Mouse (Mus musculus) heart, postnatal 25 days (tissue): ENCODE results near the gene Bbip1. TPM values are rescaled to one million over a fixed set of nuclear protein-coding genes. Genes with fewer than 3 reads are reported as not detected.
"Not testable (repeated sequence)": the region's sequence is repeated elsewhere in the genome, so short reads cannot be mapped to it uniquely, and the experiment has no call there.

ENCODE experiments used
- DNase-seq: peaks from one replicate; pipeline ENCODE4 v3.0.0; 2022; ENCODE audit warnings: low spot score
- intact Hi-C: fragments of 180-260 bp; cut with DNase I; formaldehyde crosslinking; loops from one replicate; pipeline ENCODE4 v1.15.1; 2025
- total RNA-seq, 2 experiments: library from RNA; stranded (reverse); gene quantifications; 2 replicates each; pipeline ENCODE4 v1.2.3; 2021

Bbip1 gene
- total RNA-seq: 10 to 100 TPM; 36.5 to 38.7 TPM

DNA sequence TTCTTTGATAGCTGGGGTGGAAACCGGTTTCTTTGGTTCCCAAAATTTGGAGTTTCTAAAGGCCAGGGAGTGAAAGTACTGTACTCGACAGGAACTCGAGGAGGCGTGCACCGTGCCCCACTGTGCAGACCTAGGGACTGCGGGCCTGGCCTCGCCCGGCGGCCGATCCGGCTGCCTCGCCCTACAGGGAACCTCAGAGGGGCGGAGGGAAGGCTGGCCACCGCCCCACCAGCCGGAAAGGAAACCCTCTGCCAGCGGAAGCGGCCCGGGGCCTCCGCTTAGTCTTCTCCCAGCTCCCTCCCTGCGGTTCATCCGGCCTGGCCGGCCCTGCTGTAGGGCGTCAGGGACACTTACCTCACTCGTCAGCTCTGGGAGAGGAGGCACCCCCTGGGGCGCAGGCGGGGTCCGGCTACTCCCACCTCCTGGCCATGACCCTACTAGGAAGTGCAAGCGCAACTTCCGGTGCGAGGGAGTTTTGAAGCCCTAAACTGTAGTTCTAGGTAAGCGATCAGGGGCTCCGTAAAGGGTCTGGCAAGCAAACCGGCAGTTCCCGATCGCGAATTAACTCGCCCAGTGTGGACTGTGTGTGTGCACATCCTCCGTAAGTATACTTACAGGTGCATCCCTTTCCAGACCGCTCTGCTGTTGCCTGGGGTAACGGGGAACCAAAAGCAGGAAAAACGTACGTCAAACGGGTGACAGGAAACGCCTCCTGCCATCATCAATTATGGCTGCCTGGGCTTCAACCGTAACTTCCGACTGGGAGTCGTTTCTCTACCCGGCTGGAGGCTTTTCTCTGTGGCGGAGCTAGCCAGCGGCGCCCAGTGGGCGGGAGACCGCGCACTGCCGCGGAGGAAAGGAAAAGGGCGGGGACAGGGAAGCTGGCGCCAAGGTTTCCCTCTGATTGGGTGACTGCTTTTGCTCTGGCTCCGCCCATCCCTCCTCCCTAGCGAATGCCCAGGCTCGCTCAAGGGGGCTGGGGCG is at the start of gene Bbip1, which contains the start of gene Shoc2:
Gene Bbip1, minus strand, starts transcription at position 826 of the 984 bp plus-strand sequence.
Gene Shoc2, plus strand, starts transcription at position 505 of the 984 bp plus-strand sequence.
- DNase-seq: peak; percentile 99
- intact Hi-C loops: no loop called here

DNA sequence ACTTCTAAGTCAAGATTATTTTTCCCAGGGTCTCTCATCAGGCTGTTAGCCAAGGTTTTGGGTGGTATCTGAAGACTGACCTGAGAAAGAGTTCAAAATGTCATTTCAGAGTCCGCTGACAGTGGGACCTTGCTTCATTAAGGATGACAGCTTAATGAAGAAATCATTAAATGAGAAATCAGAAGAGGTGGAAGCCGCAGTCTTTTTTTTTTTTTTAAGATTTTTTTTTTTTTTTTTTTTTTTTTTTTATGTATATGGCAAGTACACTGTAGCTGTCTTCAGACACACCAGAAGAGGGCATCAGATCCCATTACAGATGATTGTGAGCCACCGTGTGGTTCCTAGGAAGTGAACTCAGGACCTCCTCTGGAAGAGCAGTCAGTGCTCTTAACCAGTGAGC is 49.4 kb upstream of the Bbip1 start:
- intact Hi-C loops: no loop called here

DNA sequence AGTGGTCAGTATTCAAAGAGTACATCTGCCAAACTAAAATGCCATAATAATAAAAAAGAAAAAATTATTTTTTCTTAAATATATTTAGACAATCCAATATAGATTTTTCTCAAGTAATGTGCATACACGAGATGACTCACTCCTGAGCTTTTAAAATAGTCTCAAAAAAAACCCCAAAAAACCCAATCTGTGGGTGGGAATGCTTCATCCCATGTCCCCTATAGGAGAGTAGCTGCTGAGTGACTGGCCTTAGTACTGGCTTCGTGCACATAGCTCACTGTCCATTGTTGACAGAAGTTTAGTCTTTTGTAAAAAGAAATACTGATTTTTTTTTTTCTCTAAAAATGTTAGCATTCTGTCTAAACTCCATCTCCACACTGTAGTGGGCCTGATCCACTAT is 46.1 kb upstream of the Bbip1 start:
- intact Hi-C loops: no loop called here
- DNase-seq: no peak

More for the DNA sequence above, 49.4 kb upstream of the Bbip1 start:
- DNase-seq: no peak

DNA sequence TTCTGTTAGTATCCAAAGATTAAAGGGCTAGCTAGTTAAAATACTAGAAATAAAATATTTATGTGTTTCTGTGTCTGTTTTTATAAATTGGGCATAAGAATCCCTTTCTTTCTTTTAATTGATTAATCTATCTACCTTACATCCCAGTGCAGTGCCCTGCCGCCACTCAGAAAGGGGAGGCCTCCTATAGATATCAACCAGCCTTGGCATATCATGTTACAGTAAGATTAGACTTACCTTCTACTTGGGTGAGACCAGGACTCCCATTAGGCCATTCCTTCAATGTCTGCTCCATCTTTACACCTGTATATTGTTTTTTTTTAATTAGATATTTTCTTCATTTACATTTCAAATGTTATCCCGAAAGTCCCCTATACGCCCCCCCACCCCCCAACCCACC is 40.2 kb upstream of the Bbip1 start:
- intact Hi-C loops: no loop called here
- DNase-seq: no peak

DNA sequence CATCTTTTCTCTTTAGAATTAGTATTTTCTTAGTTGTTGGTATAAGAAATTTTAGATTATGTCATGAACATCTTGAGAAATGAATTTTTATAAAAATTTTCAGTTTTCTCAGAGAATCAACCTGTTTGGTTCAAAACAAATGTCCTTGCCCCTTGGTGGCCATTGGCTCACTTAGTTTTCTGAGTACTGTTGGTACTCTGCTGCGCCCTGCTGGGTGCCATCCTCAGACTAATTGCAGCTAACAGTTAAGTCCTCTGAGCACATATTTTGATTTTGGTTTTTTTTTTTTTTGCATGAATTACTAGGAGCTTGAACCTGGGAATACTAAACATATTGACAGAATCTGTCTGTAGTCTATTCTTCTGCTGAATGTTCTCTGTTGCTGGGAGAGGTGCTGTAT is 38.9 kb upstream of the Bbip1 start:
- intact Hi-C loops: no loop called here
- no peak for DNase-seq

DNA sequence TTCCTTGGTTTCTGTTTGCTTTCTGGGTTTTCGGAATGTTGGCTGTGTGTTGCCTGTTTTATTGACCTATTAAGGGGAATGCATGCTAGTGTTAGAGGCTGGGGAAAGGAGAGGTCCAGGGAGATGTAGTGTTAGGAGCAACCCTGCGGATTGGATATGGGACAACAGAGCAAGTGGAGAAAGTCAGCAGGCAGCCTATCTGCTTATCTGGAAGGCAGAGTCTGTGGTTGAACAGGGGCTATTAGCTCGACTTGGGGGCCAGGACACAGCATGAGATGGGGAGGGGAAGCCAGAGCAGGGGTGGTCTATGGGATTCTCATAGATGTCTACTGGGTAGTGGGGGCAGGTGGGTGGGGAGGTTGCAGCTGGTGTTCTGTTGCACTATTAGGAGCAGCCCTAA is 37.6 kb upstream of the Bbip1 start:
- intact Hi-C loops: no loop called here
- no peak for DNase-seq

DNA sequence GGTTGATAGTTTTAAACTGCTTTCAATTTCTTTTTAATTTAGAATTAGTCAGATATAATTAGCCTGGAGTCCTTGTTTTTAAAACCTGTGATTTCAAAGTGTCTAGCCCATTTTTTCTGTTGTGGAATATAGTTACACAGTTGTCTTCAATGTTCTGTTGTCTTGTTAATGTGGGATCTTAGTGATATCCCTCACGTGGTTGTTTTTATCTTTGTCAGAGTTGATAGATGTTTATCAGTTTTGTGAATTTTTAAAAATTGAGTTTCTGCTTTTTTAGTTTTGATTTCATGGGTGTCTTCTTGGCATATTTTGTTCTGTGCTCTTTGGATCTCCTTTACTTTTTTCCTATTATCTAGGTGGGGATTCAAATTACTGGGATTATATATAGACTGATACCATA is 29.2 kb upstream of the Bbip1 start:
- DNase-seq: no peak
- intact Hi-C loops: no loop called here

DNA sequence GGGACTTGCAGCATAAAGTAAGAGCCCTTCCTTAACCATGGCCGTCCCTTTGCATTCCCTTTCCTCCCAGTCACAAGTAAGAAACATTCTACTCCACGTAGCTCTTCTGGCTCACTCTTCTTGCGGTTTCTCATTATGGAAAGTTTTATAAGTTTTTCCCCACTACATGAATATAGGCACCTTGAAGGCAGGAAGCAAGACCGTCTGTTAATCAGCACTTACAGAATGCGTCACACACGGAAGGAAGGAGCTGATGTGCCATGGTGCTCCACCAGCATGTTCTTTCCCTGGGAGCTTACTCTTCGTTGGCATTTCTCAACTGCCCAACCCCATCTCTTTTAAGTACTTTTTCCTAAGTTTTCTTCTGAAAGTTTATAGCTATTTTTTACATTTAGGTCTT is 27.5 kb upstream of the Bbip1 start:
- no peak for DNase-seq
- intact Hi-C loops: no loop called here

DNA sequence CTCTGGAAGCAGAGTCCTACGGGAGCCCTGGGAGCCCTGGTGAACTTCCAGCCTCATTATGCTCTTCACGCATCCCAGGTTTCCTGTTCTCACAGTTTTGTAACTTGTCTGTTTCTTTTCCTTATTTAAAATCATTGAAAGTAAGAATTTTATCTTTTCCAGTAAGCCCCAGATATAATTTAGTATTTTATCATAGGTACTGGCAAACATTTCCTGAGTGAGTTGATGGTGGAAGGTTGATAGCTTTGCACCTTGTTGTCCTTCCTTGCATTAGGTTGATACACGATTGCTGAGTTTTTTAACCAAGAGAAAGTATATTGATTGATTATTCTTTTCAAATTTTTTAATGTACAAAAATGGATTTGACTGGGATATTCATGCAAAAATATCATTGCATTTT is 24.8 kb upstream of the Bbip1 start:
- intact Hi-C loops: no loop called here
- DNase-seq: no peak

DNA sequence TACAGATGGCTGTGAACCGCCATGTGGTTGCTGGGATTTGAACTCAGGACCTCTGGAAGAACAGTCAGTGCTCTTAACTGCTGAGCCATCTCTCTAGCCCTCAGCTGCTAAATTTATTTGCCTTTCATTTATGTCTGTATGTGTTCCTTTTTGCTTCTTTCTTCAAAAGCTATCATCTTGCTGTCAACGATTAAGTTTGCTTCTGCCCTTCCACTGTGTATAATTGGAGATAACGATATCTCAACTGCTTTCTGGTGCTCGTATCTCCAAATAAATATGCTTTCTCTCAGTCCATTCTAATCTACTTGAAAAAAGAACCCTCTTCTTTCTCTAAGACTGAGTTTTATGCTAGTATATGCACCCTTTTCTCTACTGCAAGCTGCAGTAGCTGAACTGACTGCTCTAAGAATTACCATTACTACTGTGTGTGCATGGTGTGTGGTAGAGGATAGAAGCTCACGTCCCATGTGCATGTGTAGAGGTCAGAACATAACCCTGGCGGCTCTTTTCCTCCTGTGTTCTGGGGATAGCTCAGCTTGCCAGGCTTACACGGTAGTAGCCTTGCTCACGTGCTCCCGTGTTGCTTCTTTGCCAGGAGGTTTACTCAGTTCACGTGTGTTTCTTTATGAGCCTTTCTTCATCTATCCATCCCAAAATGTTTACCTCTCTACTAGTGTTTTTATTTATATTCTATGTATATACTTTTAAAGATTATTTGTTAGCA is 20.6 kb upstream of the Bbip1 start:
- intact Hi-C loops: no loop called here
- DNase-seq: no peak

DNA sequence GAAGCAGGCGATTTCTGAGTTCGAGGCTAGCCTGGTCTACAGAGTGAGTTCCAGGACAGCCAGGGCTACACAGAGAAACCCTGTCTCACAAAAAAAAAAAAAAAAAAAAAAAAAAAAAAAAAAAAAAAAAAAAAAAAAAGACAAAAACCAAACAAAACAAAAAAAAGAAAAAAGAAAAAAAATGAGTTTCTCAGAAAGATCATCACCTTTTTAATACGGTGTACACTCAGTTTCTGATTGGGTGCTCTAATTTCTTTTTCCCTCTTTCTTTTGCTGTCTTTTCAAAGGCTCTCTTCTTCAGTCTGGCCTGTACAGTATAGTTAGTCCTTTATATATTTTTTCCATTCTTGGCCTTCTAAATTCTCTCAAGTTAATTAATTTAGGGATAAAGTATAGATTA is 19.9 kb upstream of the Bbip1 start:
- intact Hi-C loops, DNase-seq: not testable (repeated sequence)

DNA sequence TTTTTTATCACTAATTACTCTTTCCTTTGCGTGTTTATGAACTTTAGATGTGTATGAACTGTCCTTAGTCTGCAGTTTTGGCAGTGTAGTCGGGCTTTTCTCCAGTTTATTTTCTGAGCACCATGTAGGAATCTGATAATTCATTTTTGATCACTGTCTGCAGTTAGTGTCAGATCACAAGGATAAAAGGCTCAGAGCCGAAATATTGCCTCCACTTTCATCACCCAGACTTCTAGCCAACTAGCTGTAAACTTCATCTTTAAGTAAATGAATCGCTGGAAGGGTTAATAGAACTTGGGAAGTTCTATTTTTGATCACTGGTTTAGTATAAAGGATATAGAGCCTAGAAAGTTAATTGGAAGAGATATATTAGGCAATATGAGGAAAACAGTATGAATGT is 18.1 kb upstream of the Bbip1 start:
- intact Hi-C loops: no loop called here
- no peak for DNase-seq

DNA sequence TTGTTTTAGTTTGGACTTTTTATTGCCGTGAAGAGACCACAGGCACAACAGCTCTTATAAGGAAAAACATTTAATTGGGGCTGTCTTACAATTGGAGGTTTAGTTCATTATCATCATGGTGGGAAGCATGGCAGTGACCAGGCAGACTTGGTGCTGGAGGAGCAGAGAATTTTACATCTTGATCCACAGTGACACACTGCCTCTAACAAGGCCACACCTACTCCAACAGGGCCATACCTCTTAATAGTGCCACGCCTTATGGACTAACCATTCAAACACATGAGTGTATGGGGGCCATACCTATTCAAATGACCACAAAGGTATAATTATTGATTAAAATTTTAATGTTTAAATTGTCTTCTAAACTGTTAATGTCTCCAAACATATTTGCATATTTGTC is 13.1 kb upstream of the Bbip1 start:
- intact Hi-C loops: no loop called here

DNA sequence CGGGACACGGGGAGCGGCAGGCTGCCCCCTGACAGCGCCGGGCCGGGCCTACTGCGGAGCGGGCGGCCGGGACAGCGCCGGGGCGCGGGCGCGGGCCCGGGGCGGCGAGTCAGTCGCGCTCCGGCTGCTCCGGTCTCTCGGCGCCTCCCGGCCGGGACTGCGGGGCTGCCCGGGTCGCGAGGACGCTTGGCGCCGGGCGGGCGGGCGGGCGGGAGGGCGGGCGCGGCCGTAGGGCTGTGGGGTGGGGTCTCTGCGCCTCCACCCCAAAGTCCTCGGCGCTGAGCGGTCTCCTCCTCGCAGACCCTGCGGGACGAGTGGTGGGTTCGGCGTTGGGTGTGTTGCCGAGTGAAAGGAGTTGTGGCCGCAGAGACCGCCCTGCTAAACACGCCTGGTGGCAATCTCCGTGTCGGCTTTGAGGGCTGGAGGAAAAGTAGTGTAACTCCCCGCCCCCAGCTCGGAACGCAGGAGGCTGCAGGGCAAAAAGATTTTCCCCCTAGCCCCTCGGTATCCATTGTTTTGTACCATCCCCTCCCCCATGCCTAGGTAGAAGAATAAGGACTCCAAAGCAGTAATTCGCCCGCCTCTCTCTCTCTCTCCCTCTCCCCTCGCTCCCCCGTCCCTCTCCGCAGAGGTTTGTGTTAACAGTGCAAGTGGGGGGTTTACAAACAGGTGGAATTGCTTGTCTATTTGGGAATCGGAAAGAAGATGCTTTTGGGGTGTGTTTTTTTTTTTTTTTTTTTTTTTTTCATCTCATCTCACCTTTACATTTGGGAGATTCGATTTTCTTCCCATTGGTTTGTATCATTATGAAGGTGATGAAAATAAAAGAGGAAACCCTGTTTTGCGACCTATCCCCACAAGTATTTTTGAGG is 980 bp upstream of the Bbip1 start:
- intact Hi-C loops: loop anchor here (5.0 kb wide), 2 partner anchors 82 to 102 kb away; no protein-coding TSS in a partner anchor

More for the DNA sequence above, 13.1 kb upstream of the Bbip1 start:
- DNase-seq: no peak

DNA sequence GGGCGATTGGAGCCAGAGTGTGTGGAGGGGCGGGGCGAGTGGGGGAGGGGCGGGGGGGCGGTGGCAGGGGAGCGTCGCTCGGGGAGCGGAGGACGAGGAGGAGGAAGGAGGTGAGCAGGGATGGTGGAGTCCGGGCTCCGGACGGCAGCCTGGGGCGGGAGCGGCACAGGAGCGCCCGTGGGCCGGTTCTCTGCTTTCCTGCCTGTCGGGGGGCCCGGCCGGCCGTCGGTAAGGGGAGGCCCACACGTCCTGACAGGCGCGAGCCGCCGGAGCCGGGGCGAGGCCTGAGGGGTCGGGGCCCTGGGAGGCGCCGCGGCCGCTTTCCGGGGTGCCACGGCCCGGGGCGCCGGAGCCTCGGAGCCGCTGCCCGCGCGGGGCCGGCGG is 351 bp upstream of the Bbip1 start:
- no peak for DNase-seq
- intact Hi-C loops: loop anchor here (5.0 kb wide), 2 partner anchors 83 to 103 kb away; no protein-coding TSS in a partner anchor

More for the DNA sequence above, 980 bp upstream of the Bbip1 start:
- DNase-seq: peak; percentile 26

DNA sequence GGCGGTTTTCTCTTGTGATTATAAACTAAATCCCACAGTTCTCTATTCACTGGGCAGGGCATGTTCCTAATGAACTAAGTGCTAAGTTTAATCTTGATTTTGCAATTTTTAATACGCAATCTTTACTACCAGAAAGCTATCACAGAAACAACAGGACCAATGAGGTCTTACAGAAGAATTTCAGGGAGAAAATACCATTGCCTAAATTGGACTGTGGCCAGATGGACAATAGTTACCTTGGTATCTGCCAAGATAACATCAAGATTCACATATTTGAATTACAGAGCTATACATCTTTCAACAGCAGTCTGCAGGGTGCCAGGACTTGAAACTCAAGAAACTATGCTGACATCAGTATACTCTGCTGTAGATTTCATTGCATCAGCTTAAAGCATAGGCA is 2.1 kb downstream of the Bbip1 start:
- intact Hi-C loops: no loop called here
- no peak for DNase-seq

DNA sequence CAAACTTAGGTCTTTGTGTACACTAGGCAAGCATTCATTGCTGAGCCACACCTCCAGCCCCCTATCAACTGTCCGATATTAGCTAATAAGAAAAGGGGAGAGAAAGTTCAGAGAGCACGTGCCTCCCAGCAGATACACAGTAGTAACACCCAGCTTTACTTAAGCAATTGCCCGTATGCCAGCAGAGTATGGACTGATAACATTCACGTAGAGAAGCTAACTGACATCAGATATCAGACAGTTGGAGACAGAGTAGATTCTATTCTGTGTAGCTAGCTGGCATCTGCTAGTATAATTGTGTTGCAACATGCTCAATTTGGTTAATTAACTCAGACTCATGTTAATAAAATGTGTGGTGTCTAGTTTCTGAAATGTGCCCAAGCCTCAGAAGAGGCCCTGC is 3.3 kb downstream of the Bbip1 start:
- no peak for DNase-seq
- intact Hi-C loops: no loop called here

DNA sequence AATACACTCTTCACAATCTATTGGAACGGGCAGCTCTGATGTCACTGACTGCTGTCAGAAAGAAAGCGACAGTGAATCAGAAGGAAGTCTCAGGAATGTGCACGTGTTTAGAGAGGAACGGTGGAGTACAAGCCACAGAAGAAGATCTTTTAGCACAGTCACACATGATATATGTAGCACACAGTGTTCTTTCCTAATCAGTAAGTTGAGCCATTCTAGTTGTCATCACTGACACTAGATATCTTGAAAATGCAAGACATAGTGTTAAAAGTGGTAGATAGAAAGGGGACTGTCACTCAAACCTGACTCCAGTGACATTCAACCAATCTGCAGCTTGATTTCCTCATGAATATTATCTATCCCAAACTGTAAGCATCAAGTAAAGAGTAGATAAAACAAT is 5.0 kb downstream of the Bbip1 start:
- no peak for DNase-seq
- intact Hi-C loops: no loop called here

DNA sequence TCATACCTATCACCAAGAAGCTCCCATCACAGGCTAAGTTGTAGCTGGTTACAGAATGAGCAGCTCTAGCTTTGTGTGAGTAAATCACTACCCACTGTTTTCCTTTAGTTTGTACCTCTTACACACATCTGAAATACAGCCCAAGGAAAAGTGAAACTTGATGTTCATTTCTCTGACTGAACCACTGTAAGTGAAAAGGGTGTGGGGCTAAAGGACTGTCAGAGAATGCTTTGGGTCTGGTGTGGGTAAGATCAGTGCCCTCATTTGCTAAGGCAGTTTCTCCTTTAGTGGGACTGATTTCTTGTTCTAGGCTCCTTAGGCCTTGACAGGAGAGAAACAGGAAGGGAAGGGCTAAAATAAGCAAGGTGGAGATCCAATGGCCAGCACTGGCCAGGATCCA is 10.4 kb downstream of the Bbip1 start:
- DNase-seq: no peak
- intact Hi-C loops: no loop called here

DNA sequence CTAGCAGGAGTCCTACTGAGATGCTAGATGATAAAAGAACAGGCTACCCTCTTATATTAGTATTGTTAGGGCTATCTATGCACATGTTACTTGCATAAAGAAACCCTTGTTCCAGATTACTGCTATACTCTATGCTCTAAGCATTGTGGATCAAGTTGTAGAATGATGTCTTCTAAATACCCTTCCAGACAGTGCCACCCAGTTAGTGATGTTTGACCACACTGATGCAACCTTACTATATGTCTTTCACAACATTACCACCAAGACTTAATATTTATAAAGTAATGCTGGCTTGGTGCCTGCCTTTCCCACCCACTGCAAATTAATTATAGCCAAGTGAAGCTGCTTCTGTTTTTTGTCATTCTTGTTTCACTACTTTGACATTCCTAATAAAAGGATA is 11.4 kb downstream of the Bbip1 start:
- intact Hi-C loops: no loop called here
- DNase-seq: no peak
